Mouse (Mus musculus): ENCODE results near the gene Srxn1. TPM values are rescaled to one million over a fixed set of nuclear protein-coding genes. Genes with fewer than 3 reads are reported as not detected.

Gene Srxn1
- polyA plus RNA-seq (2015; fragmentation: Nextera tagmentation; extraction: Ambion mirVana): 21.9 and 40.2 TPM in 2 replicates

DNA sequence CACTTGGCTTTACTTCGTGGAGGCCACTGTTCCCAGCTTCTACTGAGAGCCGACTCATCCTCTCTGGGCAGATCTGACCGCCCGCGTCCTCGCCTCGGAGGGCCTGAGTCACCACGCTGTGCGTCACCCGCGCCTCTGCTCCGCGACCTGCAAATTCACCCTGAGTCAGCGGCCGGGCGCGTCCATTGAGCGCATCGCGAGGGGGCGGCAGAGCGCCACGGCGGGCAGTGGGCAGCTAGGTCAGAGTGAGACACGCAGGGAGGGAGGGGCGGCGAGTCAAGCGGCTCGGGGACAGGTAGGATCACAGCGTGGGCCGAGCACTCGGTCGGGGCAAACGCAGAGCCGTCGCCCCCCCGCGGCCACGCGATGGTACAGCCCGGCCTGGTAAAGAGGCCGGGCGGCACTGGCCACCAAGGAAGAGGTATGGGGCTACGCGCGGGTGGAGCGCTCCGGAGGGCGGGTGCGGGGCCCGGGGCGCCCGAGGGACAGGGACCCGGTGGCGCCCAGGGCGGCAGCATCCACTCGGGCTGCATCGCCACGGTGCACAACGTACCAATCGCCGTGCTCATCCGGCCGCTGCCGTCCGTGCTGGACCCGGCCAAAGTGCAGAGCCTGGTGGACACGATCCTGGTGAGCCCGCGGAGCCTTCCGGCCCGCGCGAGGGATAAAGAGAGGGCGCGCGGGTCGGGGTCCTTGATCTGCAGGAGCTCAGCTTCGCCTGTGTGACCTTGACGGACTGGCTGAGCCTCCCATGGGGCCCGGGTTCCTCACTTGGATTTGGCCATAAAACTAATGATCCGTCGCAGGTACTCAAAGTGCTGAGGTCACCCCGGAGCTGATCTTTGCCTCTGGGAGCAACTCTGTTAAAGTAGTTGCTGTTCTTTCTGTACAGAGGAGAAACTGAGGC is at the start of gene Srxn1:
Srxn1 (plus strand) TSS at position 199 of the 907 bp plus-strand sequence.

GRCm38 (mm10) chr2:152080685-152081541 is 24.4 kb upstream of the Srxn1 start, which contains the start of gene Scrt2:
Scrt2 (plus strand) TSS chr2:152081529.

DNA sequence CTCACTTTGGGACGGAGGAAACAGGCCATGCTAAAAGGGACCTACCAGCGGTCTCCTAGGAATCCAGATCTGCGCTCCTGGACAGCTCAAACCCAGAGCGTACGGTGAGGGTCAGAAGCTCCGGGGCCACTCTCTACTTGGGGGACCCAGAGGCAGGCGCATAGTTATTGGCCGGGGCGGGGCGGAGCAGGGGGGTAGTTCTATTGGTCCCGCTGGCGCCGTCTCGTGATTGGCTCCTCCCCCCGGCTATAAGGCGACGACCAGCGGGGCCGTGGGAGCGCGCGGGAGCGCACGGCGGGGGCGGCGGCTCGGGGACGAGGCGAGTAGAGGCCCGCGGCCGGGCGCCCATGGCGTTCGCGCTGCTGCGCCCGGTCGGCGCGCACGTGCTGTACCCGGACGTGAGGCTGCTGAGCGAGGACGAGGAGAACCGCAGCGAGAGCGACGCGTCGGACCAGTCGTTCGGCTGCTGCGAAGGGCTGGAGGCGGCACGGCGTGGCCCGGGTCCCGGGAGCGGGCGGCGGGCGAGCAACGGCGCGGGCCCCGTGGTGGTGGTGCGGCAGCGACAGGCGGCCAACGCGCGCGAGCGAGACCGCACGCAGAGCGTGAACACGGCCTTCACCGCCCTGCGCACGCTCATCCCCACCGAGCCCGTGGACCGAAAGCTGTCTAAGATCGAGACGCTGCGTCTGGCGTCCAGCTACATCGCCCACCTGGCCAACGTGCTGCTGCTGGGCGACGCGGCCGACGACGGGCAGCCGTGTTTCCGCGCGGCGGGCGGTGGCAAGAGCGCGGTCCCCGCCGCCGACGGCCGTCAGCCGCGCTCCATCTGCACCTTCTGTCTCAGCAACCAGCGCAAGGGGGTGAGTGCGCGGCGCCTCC is 38.2 kb downstream of the Srxn1 start, which contains the start of gene Tcf15:
Tcf15 (plus strand) TSS at position 283 of the 879 bp plus-strand sequence.

Other genes with a start within 250 kb of the Srxn1 start
- gene Angpt4, start 194.3 kb upstream of the Srxn1 start, polyA plus RNA-seq (2015; fragmentation: Nextera tagmentation; extraction: Ambion mirVana): 0.65 and 1.2 TPM in 2 replicates
- 10.9 and 14.3 TPM in 2 replicates for gene Fam110a, start 125.3 kb upstream of the Srxn1 start, polyA plus RNA-seq (2015; fragmentation: Nextera tagmentation; extraction: Ambion mirVana)
- 1.5 and 2.1 TPM in 2 replicates for gene Slc52a3, start 109.0 kb upstream of the Srxn1 start, polyA plus RNA-seq (2015; fragmentation: Nextera tagmentation; extraction: Ambion mirVana)
- gene Scrt2, start 24.0 kb upstream of the Srxn1 start, polyA plus RNA-seq (2015; fragmentation: Nextera tagmentation; extraction: Ambion mirVana): 0.18 and 0.44 TPM in 2 replicates
- gene Tcf15, start 38.0 kb downstream of the Srxn1 start, polyA plus RNA-seq (2015; fragmentation: Nextera tagmentation; extraction: Ambion mirVana): 3.0 and 5.0 TPM in 2 replicates
- 43.2 and 64.4 TPM in 2 replicates for gene Csnk2a1, start 121.3 kb downstream of the Srxn1 start, polyA plus RNA-seq (2015; fragmentation: Nextera tagmentation; extraction: Ambion mirVana)
- 26.9 and 42.2 TPM in 2 replicates for gene Tbc1d20, start 188.3 kb downstream of the Srxn1 start, polyA plus RNA-seq (2015; fragmentation: Nextera tagmentation; extraction: Ambion mirVana)
- gene Rbck1, start 227.1 kb downstream of the Srxn1 start, polyA plus RNA-seq (2015; fragmentation: Nextera tagmentation; extraction: Ambion mirVana): 63.0 and 98.2 TPM in 2 replicates
- gene Trib3, start 238.5 kb downstream of the Srxn1 start, polyA plus RNA-seq (2015; fragmentation: Nextera tagmentation; extraction: Ambion mirVana): 3.7 and 7.3 TPM in 2 replicates

All from adrenal gland, postnatal 0 days (tissue).